In genomic region chr6:8274387-8275054, GRCm38 (mm10) we compare ENCODE assay signal across 9 mouse cellular contexts. TPM values are rescaled to one million over a fixed set of nuclear protein-coding genes. Genes with fewer than 3 reads are reported as not detected.
DNase-seq lines count a peak whose midpoint lies in the region; ATAC-seq lines count a peak whose summit lies in the region.
"Had no signal": no experiment of that assay in that cellular context is flagged by ENCODE, and none has a peak within 500 bp of the region (broad histone marks: within the 10 kb centered on the region; RNA-seq: fewer than 3 reads in every experiment).

No protein-coding gene starts in this region.

- H3K27ac ChIP-seq in hindbrain, embryonic 11.5 days (ENCODE audit: low read depth, low read length), result no peak overlapping the region
- H3K27ac ChIP-seq in liver, embryonic 13.5 days, result no peak overlapping the region

- no peaks in the 10 kb centered on the region for H3K4me1 ChIP-seq in hindbrain, embryonic 11.5 days (replicated peaks; ENCODE audit: control insufficient read depth, insufficient read depth, low read length)
- peaks cover 3% of the 10 kb centered on the region for H3K4me1 ChIP-seq in liver, embryonic 13.5 days (replicated peaks)

- 40% methylated on average over 6 of the region's 6 CpGs for WGBS in hindbrain, embryonic 11.5 days
- 40% methylated on average over 6 of the region's 6 CpGs for WGBS in liver, embryonic 13.5 days (ENCODE audit: insufficient replicate concordance)

- no peaks in the 10 kb centered on the region for H3K9me3 ChIP-seq in hindbrain, embryonic 11.5 days (ENCODE audit: control insufficient read depth, low read length)
- no peaks in the 10 kb centered on the region for H3K9me3 ChIP-seq in liver, embryonic 13.5 days (replicated peaks)

- no peaks in the 10 kb centered on the region for H3K36me3 ChIP-seq in hindbrain, embryonic 11.5 days (ENCODE audit: control insufficient read depth, insufficient read depth, low read length)
- 0 out of 2 replicates have a peak, but pooled peaks cover 4% of the 10 kb centered on the region for H3K36me3 ChIP-seq in liver, embryonic 13.5 days

- H3K4me3 ChIP-seq in hindbrain, embryonic 11.5 days (ENCODE audit: low read depth, low read length), result no peak overlapping the region
- no peak overlapping the region for H3K4me3 ChIP-seq in liver, embryonic 13.5 days (replicated peaks)
- H3K4me3 ChIP-seq: erythroblast, embryonic 14.5 days had no signal

- DNase-seq in ovary, adult 18-20 months (ENCODE audit: low spot score), result peak; percentile 11
- DNase-seq in ovary, postnatal 10 days (ENCODE audit: low spot score), result no peak
- DNase-seq in adrenal gland, adult 8-10 months, result peak; percentile 23
- peak; percentile 71 for DNase-seq in embryo, embryonic 11 days
- DNase-seq in hindbrain, embryonic 11.5 days (ENCODE audit: low spot score), result peak; percentile 72
- peak; percentile 37 for DNase-seq in liver, embryonic 13.5 days
- peak; percentile 27 to 53 for DNase-seq in natural killer cell, adult 2 months (ENCODE audit: low spot score in 2 of 2)
- peak; percentile 51 to 57 for DNase-seq in thymus, postnatal 36 days

- no peak overlapping the region for H3K4me2 ChIP-seq in hindbrain, embryonic 11.5 days (replicated peaks; ENCODE audit: low read depth, low read length)
- H3K4me2 ChIP-seq in liver, embryonic 13.5 days, result no peak overlapping the region

- no peak overlapping the region for H3K9ac ChIP-seq in hindbrain, embryonic 11.5 days (ENCODE audit: low read depth, low read length)
- no peak overlapping the region for H3K9ac ChIP-seq in liver, embryonic 13.5 days

- no peak for ATAC-seq in hindbrain, embryonic 11.5 days (ENCODE audit: low FRiP score)
- peak; percentile 44; the same call in 1 of the 2 replicates for ATAC-seq in liver, embryonic 13.5 days (ENCODE audit: low read depth)

- no peaks in the 10 kb centered on the region for H3K27me3 ChIP-seq in hindbrain, embryonic 11.5 days (ENCODE audit: control insufficient read depth, insufficient read depth, low read length)
- H3K27me3 ChIP-seq in liver, embryonic 13.5 days, result no peaks in the 10 kb centered on the region

RNA-seq across cellular contexts. Expression of gene Gm45062, which starts 15.3 kb away (rescaled TPM):
- 1 to 10 TPM in 2 of 4 experiments, under 1 TPM in 1, not detected in 1; 0.07 to 1.5 (median 1.1) TPM for total RNA-seq in adrenal gland, adult 8-10 months (2022)
- polyA plus RNA-seq in hindbrain, embryonic 11.5 days (2014; fragmentation: Nextera tagmentation; extraction: Ambion mirVana), result 14.5 and 21.9 TPM in 2 replicates
- 1.4 and 1.5 TPM in 2 replicates for polyA plus RNA-seq in liver, embryonic 13.5 days (2015; fragmentation: Nextera tagmentation; extraction: Ambion mirVana)
- polyA plus RNA-seq: erythroblast, embryonic 14.5 days had no signal

RNA-seq across cellular contexts. Expression of gene Umad1, which starts 15.4 kb away (rescaled TPM):
- total RNA-seq in adrenal gland, adult 8-10 months (2022), result 10 to 100 TPM; 18.4 to 23.3 (median 22.1) TPM
- polyA plus RNA-seq in hindbrain, embryonic 11.5 days (2014; fragmentation: Nextera tagmentation; extraction: Ambion mirVana), result 26.2 and 28.8 TPM in 2 replicates
- polyA plus RNA-seq in liver, embryonic 13.5 days (2015; fragmentation: Nextera tagmentation; extraction: Ambion mirVana), result 15.7 and 19.9 TPM in 2 replicates

RNA-seq across cellular contexts. Expression of gene Rpa3, which starts 15.5 kb away (rescaled TPM):
- total RNA-seq in adrenal gland, adult 8-10 months (2022), result 10 to 100 TPM; 15.4 to 19.1 (median 17.4) TPM
- polyA plus RNA-seq in hindbrain, embryonic 11.5 days (2014; fragmentation: Nextera tagmentation; extraction: Ambion mirVana), result 160 and 178 TPM in 2 replicates
- 127 and 158 TPM in 2 replicates for polyA plus RNA-seq in liver, embryonic 13.5 days (2015; fragmentation: Nextera tagmentation; extraction: Ambion mirVana)
